Mouse (Mus musculus) kidney, embryonic 14.5 days (tissue): ENCODE data around the gene Kcnh2. TPM values are rescaled to one million over a fixed set of nuclear protein-coding genes. Genes with fewer than 3 reads are reported as not detected.

Experiments
- ATAC-seq: fragments of 200-750 bp; cut with Nextera tagmentation; 2 replicates; pipeline ENCODE4 v1.8.0; 2017; ENCODE audit warnings: moderate number of reproducible peaks, mild to moderate bottlenecking, moderate TSS enrichment, moderate library complexity; ENCODE audit not compliant: low FRiP score, low TSS enrichment
- H3K27ac ChIP-seq: fragments of 300-500 bp; sonication (generic); 2 replicates; pipeline ENCODE4 v1.5.1; 2014; ENCODE audit warnings: low read depth, mild to moderate bottlenecking, low read length, moderate library complexity, mixed read lengths
- H3K27me3 ChIP-seq: fragments of 300-500 bp; sonication (generic); 2 replicates; pipeline ENCODE4 v1.6.1; 2014; ENCODE audit warnings: mild to moderate bottlenecking, low read length; ENCODE audit not compliant: control insufficient read depth, insufficient read depth
- H3K36me3 ChIP-seq: fragments of 300-500 bp; sonication (generic); 2 replicates; pipeline ENCODE4 v1.6.1; 2014; ENCODE audit warnings: low read length, mixed read lengths; ENCODE audit not compliant: control insufficient read depth, insufficient read depth
- H3K4me1 ChIP-seq: fragments of 300-500 bp; sonication (generic); 2 replicates; pipeline ENCODE4 v1.6.1; 2014; ENCODE audit warnings: low read length, mixed read lengths; ENCODE audit not compliant: control insufficient read depth, insufficient read depth
- H3K4me2 ChIP-seq: fragments of 300-500 bp; sonication (generic); replicated peaks from 2 replicates; pipeline ENCODE4 v1.6.1; 2014; ENCODE audit warnings: low read depth, mild to moderate bottlenecking, low read length
- H3K4me3 ChIP-seq: fragments of 300-500 bp; sonication (generic); 2 replicates; pipeline ENCODE4 v1.5.1; 2014; ENCODE audit warnings: mild to moderate bottlenecking, low read length
- H3K9ac ChIP-seq: fragments of 300-500 bp; sonication (generic); 2 replicates; pipeline ENCODE4 v1.6.1; 2014; ENCODE audit warnings: low read depth, mild to moderate bottlenecking, low read length, moderate library complexity
- H3K9me3 ChIP-seq: fragments of 300-500 bp; sonication (generic); 2 replicates; pipeline ENCODE4 v1.6.1; 2016; ENCODE audit warnings: low read length; ENCODE audit not compliant: control insufficient read depth
- WGBS: fragments of 180-500 bp; shearing (Covaris S2); extraction: QIAGEN DNeasy Blood & Tissue Kit; methylation state at CpG from one replicate; pipeline ENCODE4 v1.1.7; 2014; 5-methylcytosine and 5-hydroxymethylcytosine counted together
- polyA plus RNA-seq: library from polyadenylated mRNA; unstranded; fragments of >200 nt; fragmentation: Nextera tagmentation; extraction: Ambion mirVana; gene quantifications from 2 replicates; pipeline ENCODE4 v1.2.1, GENCODE M21; 2014

The Kcnh2 gene
- polyA plus RNA-seq, 1 experiment from 2014 or later, result 5.7 TPM

GRCm38 (mm10) chr5:24299845-24300589 is 51.4 kb downstream of the Kcnh2 start:
- Histone ChIP-seq H3K4me1 (no peaks in the 10 kb centered on the region), H3K36me3 (no peaks in the 10 kb centered on the region), H3K4me3 (no peak overlapping the region), H3K27me3 (no peaks in the 10 kb centered on the region), H3K4me2 (no peak overlapping the region), H3K27ac (no peak overlapping the region), H3K9ac (no peak overlapping the region), H3K9me3 (no peaks in the 10 kb centered on the region)
- 52% methylated on average over 5 of the region's 5 CpGs for WGBS
- no peak for ATAC-seq

GRCm38 (mm10) chr5:24291954-24292353 is 59.5 kb downstream of the Kcnh2 start:
- Histone ChIP-seq H3K9me3 (peaks cover 4% of the 10 kb centered on the region; the same call in 1 of the 2 replicates), H3K4me3 (no peak overlapping the region), H3K4me1 (no peaks in the 10 kb centered on the region), H3K36me3 (no peaks in the 10 kb centered on the region), H3K27ac (no peak overlapping the region), H3K9ac (no peak overlapping the region), H3K27me3 (no peaks in the 10 kb centered on the region), H3K4me2 (no peak overlapping the region)
- ATAC-seq, result no peak
- 65% methylated on average over 3 of the region's 3 CpGs for WGBS

- Histone ChIP-seq H3K9me3 (no peaks in the 10 kb centered on the region), H3K4me2 (no peak overlapping the region), H3K27ac (no peak overlapping the region), H3K4me1 (no peaks in the 10 kb centered on the region), H3K9ac (no peak overlapping the region), H3K36me3 (no peaks in the 10 kb centered on the region), H3K27me3 (no peaks in the 10 kb centered on the region), H3K4me3 (no peak overlapping the region)
- ATAC-seq, result no peak
- 86% methylated on average over 7 of the region's 7 CpGs for WGBS
These were observed 65.0 kb downstream of the Kcnh2 start for GRCm38 (mm10) chr5:24286221-24286970.

- H3K27ac ChIP-seq, result no peak overlapping the region
- H3K36me3 ChIP-seq, result no peaks in the 10 kb centered on the region
- no peak for ATAC-seq
- no peak overlapping the region for H3K4me2 ChIP-seq
- no peaks in the 10 kb centered on the region for H3K4me1 ChIP-seq
- H3K9ac ChIP-seq, result no peak overlapping the region
- H3K27me3 ChIP-seq, result no peaks in the 10 kb centered on the region
- H3K9me3 ChIP-seq, result no peaks in the 10 kb centered on the region
- WGBS, result 70% methylated on average over 6 of the region's 6 CpGs
- H3K4me3 ChIP-seq, result no peak overlapping the region
These were observed 67.3 kb downstream of the Kcnh2 start for GRCm38 (mm10) chr5:24284145-24284544.

GRCm38 (mm10) chr5:24283181-24283580 is 68.2 kb downstream of the Kcnh2 start:
- H3K27ac ChIP-seq, result no peak overlapping the region
- no peak overlapping the region for H3K4me2 ChIP-seq
- no peak overlapping the region for H3K4me3 ChIP-seq
- H3K36me3 ChIP-seq, result no peaks in the 10 kb centered on the region
- H3K9me3 ChIP-seq, result no peaks in the 10 kb centered on the region
- WGBS, result 72% methylated on average over 5 of the region's 5 CpGs
- ATAC-seq, result no peak
- no peaks in the 10 kb centered on the region for H3K4me1 ChIP-seq
- no peak overlapping the region for H3K9ac ChIP-seq
- H3K27me3 ChIP-seq, result no peaks in the 10 kb centered on the region

- Histone ChIP-seq H3K4me2 (no peak overlapping the region), H3K9me3 (no peaks in the 10 kb centered on the region), H3K4me1 (no peaks in the 10 kb centered on the region), H3K27ac (no peak overlapping the region), H3K9ac (no peak overlapping the region), H3K4me3 (no peak overlapping the region), H3K36me3 (no peaks in the 10 kb centered on the region), H3K27me3 (no peaks in the 10 kb centered on the region)
- no peak for ATAC-seq
- WGBS, result 78% methylated on average over 2 of the region's 2 CpGs
These were observed 70.9 kb downstream of the Kcnh2 start for GRCm38 (mm10) chr5:24280523-24280922.

GRCm38 (mm10) chr5:24279527-24279926 is 71.9 kb downstream of the Kcnh2 start:
- ATAC-seq, result no peak
- H3K27me3 ChIP-seq, result no peaks in the 10 kb centered on the region
- 77% methylated on average over 4 of the region's 4 CpGs for WGBS
- no peak overlapping the region for H3K9ac ChIP-seq
- H3K4me3 ChIP-seq, result no peak overlapping the region
- no peak overlapping the region for H3K4me2 ChIP-seq
- H3K9me3 ChIP-seq, result no peaks in the 10 kb centered on the region
- no peak overlapping the region for H3K27ac ChIP-seq
- H3K36me3 ChIP-seq, result no peaks in the 10 kb centered on the region
- H3K4me1 ChIP-seq, result no peaks in the 10 kb centered on the region

GRCm38 (mm10) chr5:24278206-24278605 is 73.2 kb downstream of the Kcnh2 start:
- Histone ChIP-seq H3K36me3 (no peaks in the 10 kb centered on the region), H3K9me3 (no peaks in the 10 kb centered on the region)

More at GRCm38 (mm10) chr5:24278206-24278605, 73.2 kb downstream of the Kcnh2 start:
- Histone ChIP-seq H3K27me3 (no peaks in the 10 kb centered on the region), H3K9ac (no peak overlapping the region), H3K4me3 (no peak overlapping the region), H3K27ac (no peak overlapping the region), H3K4me2 (no peak overlapping the region), H3K4me1 (no peaks in the 10 kb centered on the region)
- no peak for ATAC-seq
- WGBS, result 83% methylated on average over 10 of the region's 10 CpGs
